Mouse (Mus musculus) liver, postnatal 0 days (tissue): ENCODE measurements around the gene Ncoa1.

Experiments used
- CTCF ChIP-seq: sonication (generic); IDR thresholded peaks from 2 replicates; pipeline ENCODE4 v1.5.1; 2016; ENCODE audit warnings: antibody characterized with exemption, low read depth
- EP300 ChIP-seq: IDR thresholded peaks from 2 replicates; pipeline ENCODE4 v1.6.1; 2016; ENCODE audit warnings: antibody characterized with exemption, low read depth, mild to moderate bottlenecking

- no peak for TF ChIP-seq CTCF
- no peak for TF ChIP-seq EP300
These were observed 4.7 kb upstream of the Ncoa1 start for GRCm38 (mm10) chr12:4481687-4482086.
